Mouse (Mus musculus) embryonic facial prominence, embryonic 11.5 days (tissue): ENCODE measurements at regions not wholly inside any gene's neighbourhood (a gene's known extent, or its start where the extent isn't known, plus 50 kb on each side); places are given as distances from the start of the nearest gene placed in this dataset. TPM values are rescaled to one million over a fixed set of nuclear protein-coding genes. Genes with fewer than 3 reads are reported as not detected.

Source experiments
- microRNA-seq: library from miRNA; unstranded; fragments of <30 nt; microRNA quantifications from one replicate; pipeline ENCODE4, GENCODE M21; 2016; ENCODE audit warnings: borderline number of aligned reads

Small RNA genes lying in the stretch of these regions (microRNA-seq; reads per million reads assigned to microRNA genes)
- gene Gm22917, result not detected
